In the genomic region with DNA sequence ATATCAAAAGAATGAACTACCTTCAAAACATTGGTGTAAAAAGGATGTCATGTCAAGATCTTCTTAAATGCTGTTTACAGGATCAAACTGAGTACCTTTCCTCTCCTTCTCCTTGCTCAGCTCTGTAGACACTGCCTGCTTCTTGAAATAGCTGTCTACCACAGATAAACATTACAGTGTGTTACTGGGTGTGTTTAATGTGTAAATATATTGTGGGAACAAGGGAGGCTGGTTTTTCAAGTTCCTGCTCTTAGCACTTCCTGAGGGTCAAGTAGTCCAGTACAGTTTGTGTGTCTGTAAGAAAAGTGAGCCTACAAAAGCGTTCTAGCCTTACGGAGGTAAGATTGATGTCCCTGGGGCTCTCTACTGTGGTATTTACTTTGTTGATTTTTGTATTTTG, we compare ENCODE assay signal across 31 mouse cellular contexts. TPM values are rescaled to one million over a fixed set of nuclear protein-coding genes. Genes with fewer than 3 reads are reported as not detected.
"Had no signal": no experiment of that assay in that cellular context is flagged by ENCODE, and none has a peak within 500 bp of the region (broad histone marks: within the 10 kb centered on the region; RNA-seq: fewer than 3 reads in every experiment).

No protein-coding gene starts in this region.

- H3K9ac ChIP-seq: limb, embryonic 12.5 days; limb, embryonic 15.5 days; liver, embryonic 14.5 days; liver, postnatal 0 days; midbrain, embryonic 12.5 days; midbrain, embryonic 15.5 days; neural tube, embryonic 12.5 days; neural tube, embryonic 15.5 days had no signal

- H3K27me3 ChIP-seq: limb, embryonic 12.5 days; limb, embryonic 15.5 days; midbrain, embryonic 12.5 days; midbrain, embryonic 15.5 days; neural tube, embryonic 12.5 days; neural tube, embryonic 15.5 days had no signal

- ATAC-seq: intestine, postnatal 0 days; liver, postnatal 0 days; midbrain, embryonic 15.5 days had no signal

- H3K36me3 ChIP-seq: limb, embryonic 12.5 days; limb, embryonic 15.5 days; midbrain, embryonic 12.5 days; midbrain, embryonic 15.5 days; neural tube, embryonic 12.5 days; neural tube, embryonic 15.5 days had no signal

- H3K9me3 ChIP-seq: limb, embryonic 12.5 days; limb, embryonic 15.5 days; midbrain, embryonic 12.5 days; midbrain, embryonic 15.5 days; neural tube, embryonic 12.5 days; neural tube, embryonic 15.5 days had no signal

- H3K4me3 ChIP-seq: left cerebral cortex, adult 2 months; limb, embryonic 12.5 days; limb, embryonic 15.5 days; midbrain, embryonic 12.5 days; midbrain, embryonic 15.5 days; neural tube, embryonic 12.5 days; neural tube, embryonic 15.5 days had no signal

- H3K27ac ChIP-seq: kidney, postnatal 0 days; left cerebral cortex, adult 2 months; limb, embryonic 12.5 days; limb, embryonic 15.5 days; liver, embryonic 14.5 days; macrophage; midbrain, embryonic 12.5 days; midbrain, embryonic 15.5 days; neural tube, embryonic 12.5 days; neural tube, embryonic 15.5 days had no signal

- DNase-seq: kidney, adult 2 months; kidney, postnatal 25 days; layer of hippocampus, postnatal 36 days; left cerebral cortex, postnatal 4 days; liver, postnatal 0 days; right cerebral cortex, adult 18-20 months; right cerebral cortex, postnatal 14 days; right cerebral cortex, postnatal 4 days; thymus, adult 2 months; thymus, postnatal 14 days; thymus, postnatal 4 days had no signal

- H3K4me1 ChIP-seq: limb, embryonic 12.5 days; limb, embryonic 15.5 days; midbrain, embryonic 12.5 days; midbrain, embryonic 15.5 days; neural tube, embryonic 12.5 days; neural tube, embryonic 15.5 days had no signal

- H3K4me2 ChIP-seq: limb, embryonic 12.5 days; limb, embryonic 15.5 days; liver, embryonic 11.5 days; midbrain, embryonic 12.5 days; midbrain, embryonic 15.5 days; neural tube, embryonic 12.5 days; neural tube, embryonic 15.5 days had no signal

RNA-seq across cellular contexts. Expression of gene H2al3, which starts 12.4 kb away (rescaled TPM):
- total RNA-seq: layer of hippocampus, adult 8-10 months; layer of hippocampus, postnatal 10 days; layer of hippocampus, postnatal 36 days; left cerebral cortex, adult 2 months; left cerebral cortex, postnatal 10 days; left cerebral cortex, postnatal 4 days; megakaryocyte, adult 5-6 weeks had no signal
- polyA plus RNA-seq: intestine, embryonic 14.5 days; intestine, postnatal 0 days; kidney, adult 2 months; kidney, embryonic 14.5 days; kidney, postnatal 0 days; large intestine, adult 2 months; limb, embryonic 12.5 days; limb, embryonic 15.5 days; liver, embryonic 11.5 days; liver, embryonic 14.5 days; liver, postnatal 0 days; macrophage; midbrain, embryonic 12.5 days; midbrain, embryonic 15.5 days; neural tube, embryonic 12.5 days; neural tube, embryonic 15.5 days; stomach, embryonic 14.5 days; thymus, adult 2 months had no signal

RNA-seq across cellular contexts. Expression of gene Hypm, which starts 15.1 kb away (rescaled TPM):
- total RNA-seq: layer of hippocampus, adult 8-10 months; layer of hippocampus, postnatal 10 days; layer of hippocampus, postnatal 36 days; left cerebral cortex, adult 2 months; left cerebral cortex, postnatal 10 days; left cerebral cortex, postnatal 4 days; megakaryocyte, adult 5-6 weeks had no signal
- polyA plus RNA-seq: intestine, embryonic 14.5 days; intestine, postnatal 0 days; kidney, adult 2 months; kidney, embryonic 14.5 days; kidney, postnatal 0 days; large intestine, adult 2 months; limb, embryonic 12.5 days; limb, embryonic 15.5 days; liver, embryonic 11.5 days; liver, postnatal 0 days; macrophage; midbrain, embryonic 12.5 days; midbrain, embryonic 15.5 days; neural tube, embryonic 12.5 days; neural tube, embryonic 15.5 days; stomach, embryonic 14.5 days; thymus, adult 2 months had no signal

RNA-seq across cellular contexts. Expression of gene Sytl5, which starts 23.6 kb away (rescaled TPM):
- polyA plus RNA-seq: macrophage; thymus, adult 2 months had no signal
